Mouse (Mus musculus): ENCODE measurements around the gene Ell. TPM values are rescaled to one million over a fixed set of nuclear protein-coding genes. Genes with fewer than 3 reads are reported as not detected.

Ell gene
- polyA plus RNA-seq, 1 experiment from 2014 or later = 26.1 TPM

DNA sequence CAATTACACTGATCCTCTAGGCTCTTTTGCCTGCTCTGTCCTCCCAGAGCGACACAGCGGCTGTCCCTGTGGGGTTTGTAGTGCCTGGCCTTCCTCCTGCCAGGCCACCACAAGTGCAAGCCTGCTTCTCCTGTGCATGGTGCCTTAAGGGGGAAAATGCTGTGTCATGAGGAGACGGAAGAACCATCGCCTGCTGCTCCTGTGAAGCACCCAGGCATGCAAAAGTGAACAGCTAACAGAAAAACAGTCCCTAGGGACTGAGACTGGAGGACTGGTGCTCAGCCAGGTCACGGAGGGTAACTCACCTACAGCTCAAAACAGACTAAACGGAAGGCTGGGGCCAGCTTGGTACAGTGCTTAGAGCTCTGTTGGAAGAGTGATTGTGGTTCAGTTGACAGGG lies 96.3 kb downstream of the Ell start:
- POLR2A ChIA-PET = interaction anchor here (11.4 kb wide), 1 partner anchor 14 kb away, joined by 118 read pairs; no protein-coding TSS in a partner anchor

GRCm38 (mm10) chr8:70636838-70637237 lies 97.6 kb downstream of the Ell start:
- CTCF ChIA-PET = interaction anchor here (1.0 to 3.3 kb wide), 3 partner anchors 11 to 59 kb away, joined by 3 to 12 read pairs (median 3); no protein-coding TSS in a partner anchor
- no peak for TF ChIP-seq CTCF (IDR thresholded peaks at IDR 0.05)
- DNase-seq (ENCODE audit: low read depth, low spot score) (no peak), ATAC-seq (no peak)
- POLR2A ChIA-PET = interaction anchor here (0.7 to 11.4 kb wide), 3 partner anchors 12 to 26 kb away, joined by 3 to 118 read pairs (median 3); partner anchors contain the start of gene Pgpep1
- no peaks in the 10 kb centered on the region for H3K27me3 ChIP-seq
- in situ Hi-C loops (cut with MboI; ENCODE audit: low pct_unique_long_range_greater_than_20kb) = no loop called here

More for the DNA sequence above, 96.3 kb downstream of the Ell start:
- CTCF ChIA-PET = interaction anchor here (1.0 to 3.3 kb wide), 5 partner anchors 11 to 60 kb away, joined by 3 to 12 read pairs (median 4); no protein-coding TSS in a partner anchor
- ATAC-seq = no peak
- no peak for DNase-seq (ENCODE audit: low read depth, low spot score)
- no peak for TF ChIP-seq CTCF (IDR thresholded peaks at IDR 0.05)
- in situ Hi-C loops (cut with MboI; ENCODE audit: low pct_unique_long_range_greater_than_20kb) = no loop called here
- H3K27me3 ChIP-seq = no peaks in the 10 kb centered on the region

- ChIA-PET POLR2A (interaction anchor here (1.8 kb wide), 1 partner anchor 11 kb away, joined by 5 read pairs; no protein-coding TSS in a partner anchor), CTCF (interaction anchor here (0.7 to 1.4 kb wide), 4 partner anchors 8 to 12 kb away, joined by 3 to 4 read pairs (median 3); no protein-coding TSS in a partner anchor)
- DNase-seq (ENCODE audit: low read depth, low spot score) (no peak), ATAC-seq (no peak)
- TF ChIP-seq CTCF (IDR thresholded peaks at IDR 0.05) = no peak
- in situ Hi-C loops (cut with MboI; ENCODE audit: low pct_unique_long_range_greater_than_20kb) = no loop called here
- H3K27me3 ChIP-seq = no peaks in the 10 kb centered on the region
These were observed 99.5 kb downstream of the Ell start for GRCm38 (mm10) chr8:70638752-70639151.

Other genes starting within 250 kb of the Ell start
- 48.8 TPM for gene Ddx49, start 237.0 kb upstream of the Ell start, polyA plus RNA-seq (2021)
- 259 TPM for gene Cope, start 236.9 kb upstream of the Ell start, polyA plus RNA-seq (2021)
- 2.5 TPM for gene Cers1, start 223.7 kb upstream of the Ell start, polyA plus RNA-seq (2021)
- 1.1 TPM for gene Gdf1, start 209.6 kb upstream of the Ell start, polyA plus RNA-seq (2021)
- 44.5 TPM for gene Upf1, start 186.2 kb upstream of the Ell start, polyA plus RNA-seq (2021)
- gene Comp, start 165.9 kb upstream of the Ell start, polyA plus RNA-seq (2021) = 0.36 TPM
- 12.0 TPM for gene Crtc1, start 99.9 kb upstream of the Ell start, polyA plus RNA-seq (2021)
- gene Klhl26, start 62.5 kb upstream of the Ell start, polyA plus RNA-seq (2021) = 27.5 TPM
- gene Tmem59l, start 52.1 kb upstream of the Ell start, polyA plus RNA-seq (2021) = 0.09 TPM
- 29.4 TPM for gene Crlf1, start 46.3 kb upstream of the Ell start, polyA plus RNA-seq (2021)
- gene Rex1bd, start 32.7 kb upstream of the Ell start, polyA plus RNA-seq (2021) = 93.9 TPM
- gene Uba52, start 28.7 kb upstream of the Ell start, polyA plus RNA-seq (2021) = 662 TPM
- gene Fkbp8, start 11.7 kb upstream of the Ell start, polyA plus RNA-seq (2021) = 278 TPM
- 81.4 TPM for gene Kxd1, start 11.5 kb upstream of the Ell start, polyA plus RNA-seq (2021)
- 6.4 TPM for gene Isyna1, start 54.9 kb downstream of the Ell start, polyA plus RNA-seq (2021)
- 253 TPM for gene Ssbp4, start 69.4 kb downstream of the Ell start, polyA plus RNA-seq (2021)
- 0.04 TPM for gene Lrrc25, start 76.7 kb downstream of the Ell start, polyA plus RNA-seq (2021)
- 354 TPM for gene Gdf15, start 93.0 kb downstream of the Ell start, polyA plus RNA-seq (2021)
- gene Pgpep1, start 120.9 kb downstream of the Ell start, polyA plus RNA-seq (2021) = 116 TPM
- 189 TPM for gene Lsm4, start 133.8 kb downstream of the Ell start, polyA plus RNA-seq (2021)
- gene Jund, start 159.5 kb downstream of the Ell start, polyA plus RNA-seq (2021) = 376 TPM
- 0.06 TPM for gene Iqcn, start 164.0 kb downstream of the Ell start, polyA plus RNA-seq (2021)
- 1.1 TPM for gene Gm3336, start 179.1 kb downstream of the Ell start, polyA plus RNA-seq (2021)
- 15.0 TPM for gene Pde4c, start 184.3 kb downstream of the Ell start, polyA plus RNA-seq (2021)
- gene Rab3a, start 215.2 kb downstream of the Ell start, polyA plus RNA-seq (2021) = 35.0 TPM
- gene Mpv17l2, start 221.5 kb downstream of the Ell start, polyA plus RNA-seq (2021) = 85.2 TPM
- gene Pik3r2, start 237.3 kb downstream of the Ell start, polyA plus RNA-seq (2021) = 110 TPM

Measured in Patski (cell line).